Mouse (Mus musculus) liver, adult 2 months (tissue): ENCODE data around the gene Muc1.

ENCODE experiments used
- CTCF ChIP-seq: fragments of 200-500 bp; IDR thresholded peaks from 2 replicates; pipeline ENCODE4 v1.5.1; 2011; ENCODE audit warnings: low read depth, low read length, control low read depth
- POLR2A ChIP-seq: fragments of 200-500 bp; IDR thresholded peaks from 2 replicates; pipeline ENCODE4 v1.6.1; 2011; ENCODE audit warnings: low read length, control low read depth; ENCODE audit not compliant: insufficient read depth; ENCODE audit errors: extremely low read depth

GRCm38 (mm10) chr3:89251365-89251895 is 22.6 kb downstream of the Muc1 start:
- TF ChIP-seq POLR2A (no peak), CTCF (no peak)
